Mouse (Mus musculus) lung, postnatal 0 days (tissue): ENCODE measurements around the gene Kcnq1.

Experiments used
- CTCF ChIP-seq: IDR thresholded peaks from 2 replicates; pipeline ENCODE4 v1.5.1; 2016; ENCODE audit warnings: antibody characterized with exemption, mild to moderate bottlenecking
- EP300 ChIP-seq: IDR thresholded peaks from 2 replicates; pipeline ENCODE4 v1.6.1; 2016; ENCODE audit warnings: antibody characterized with exemption, mild to moderate bottlenecking, control low read depth

- TF ChIP-seq CTCF (no peak), EP300 (no peak)
Observed at GRCm38 (mm10) chr7:143460874-143461273, 354.7 kb downstream of the Kcnq1 start, which contains the start of gene Cdkn1c.
